Mouse (Mus musculus) intestine, embryonic 16.5 days (tissue): Measurements from ENCODE around the gene Agk. TPM values are rescaled to one million over a fixed set of nuclear protein-coding genes. Genes with fewer than 3 reads are reported as not detected.

Source experiments
- ATAC-seq: fragments of 200-750 bp; cut with Nextera tagmentation; 2 replicates; pipeline ENCODE4 v1.8.0; 2017; ENCODE audit warnings: moderate TSS enrichment, moderate library complexity
- H3K27ac ChIP-seq: fragments of 300-500 bp; sonication (generic); 2 replicates; pipeline ENCODE4 v1.5.1; 2014; ENCODE audit warnings: mild to moderate bottlenecking, low read length
- H3K27me3 ChIP-seq: fragments of 300-500 bp; sonication (generic); replicated peaks from 2 replicates; pipeline ENCODE4 v1.6.1; 2014; ENCODE audit warnings: low read length, control low read depth, mixed read lengths; ENCODE audit not compliant: control insufficient read depth, insufficient read depth
- H3K36me3 ChIP-seq: fragments of 300-500 bp; sonication (generic); 2 replicates; pipeline ENCODE4 v1.6.1; 2014; ENCODE audit warnings: low read length, control low read depth; ENCODE audit not compliant: control insufficient read depth, insufficient read depth
- H3K4me1 ChIP-seq: fragments of 300-500 bp; sonication (generic); 2 replicates; pipeline ENCODE4 v1.6.1; 2014; ENCODE audit warnings: low read length, control low read depth, mixed read lengths; ENCODE audit not compliant: control insufficient read depth, insufficient read depth
- H3K4me2 ChIP-seq: fragments of 300-500 bp; sonication (generic); 2 replicates; pipeline ENCODE4 v1.6.1; 2014; ENCODE audit warnings: low read depth, low read length, control low read depth
- H3K4me3 ChIP-seq: fragments of 300-500 bp; sonication (generic); 2 replicates; pipeline ENCODE4 v1.5.1; 2014; ENCODE audit warnings: mild to moderate bottlenecking, low read length
- H3K9ac ChIP-seq: fragments of 300-500 bp; sonication (generic); 2 replicates; pipeline ENCODE4 v1.6.1; 2014; ENCODE audit warnings: low read depth, low read length
- H3K9me3 ChIP-seq: fragments of 300-500 bp; sonication (generic); 2 replicates; pipeline ENCODE4 v1.6.1; 2016; ENCODE audit warnings: low read length, control low read depth; ENCODE audit not compliant: control insufficient read depth
- WGBS: fragments of 180-500 bp; shearing (Covaris S2); extraction: QIAGEN DNeasy Blood & Tissue Kit; methylation state at CpG from one replicate; pipeline ENCODE4 v1.1.7; 2014; 5-methylcytosine and 5-hydroxymethylcytosine counted together
- polyA plus RNA-seq: library from polyadenylated mRNA; unstranded; fragments of >200 nt; fragmentation: Nextera tagmentation; extraction: Ambion mirVana; gene quantifications from 2 replicates; pipeline ENCODE4 v1.2.1, GENCODE M21; 2015

Agk gene
- polyA plus RNA-seq, 1 experiment from 2014 or later: 32.9 TPM

GRCm38 (mm10) chr6:40393213-40393612, 68.2 kb downstream of the Agk start:
- no peaks in the 10 kb centered on the region for H3K27me3 ChIP-seq
- ATAC-seq: peak; percentile 69; the same call in 1 of the 2 replicates
- H3K36me3 ChIP-seq: 0 out of 2 replicates have a peak, but pooled peaks cover 2% of the 10 kb centered on the region
- 29% methylated on average over 3 of the region's 3 CpGs for WGBS
- H3K4me2 ChIP-seq: no peak overlapping the region
- no peak overlapping the region for H3K9ac ChIP-seq
- no peaks in the 10 kb centered on the region; the same call in 1 of the 2 replicates for H3K4me1 ChIP-seq
- no peak overlapping the region for H3K27ac ChIP-seq
- no peak overlapping the region for H3K4me3 ChIP-seq
- no peaks in the 10 kb centered on the region for H3K9me3 ChIP-seq

- 0 out of 2 replicates have a peak, but pooled peaks have one; percentile 50 for ATAC-seq
- no peaks in the 10 kb centered on the region for H3K4me1 ChIP-seq
- H3K9me3 ChIP-seq: no peaks in the 10 kb centered on the region
- peaks cover 7% of the 10 kb centered on the region; the same call in 1 of the 2 replicates for H3K36me3 ChIP-seq
- H3K4me2 ChIP-seq: no peak overlapping the region
- WGBS: 46% methylated on average over 2 of the region's 2 CpGs
- no peak overlapping the region for H3K9ac ChIP-seq
- no peaks in the 10 kb centered on the region for H3K27me3 ChIP-seq
- H3K4me3 ChIP-seq: no peak overlapping the region
- no peak overlapping the region for H3K27ac ChIP-seq
Observed at GRCm38 (mm10) chr6:40402031-40402430, 77.1 kb downstream of the Agk start.

- WGBS: 83% methylated on average over 4 of the region's 4 CpGs
- Histone ChIP-seq H3K36me3 (peaks cover 6% of the 10 kb centered on the region; the same call in 1 of the 2 replicates), H3K9me3 (no peaks in the 10 kb centered on the region), H3K27ac (no peak overlapping the region), H3K4me3 (no peak overlapping the region), H3K4me2 (no peak overlapping the region), H3K27me3 (no peaks in the 10 kb centered on the region), H3K4me1 (no peaks in the 10 kb centered on the region), H3K9ac (no peak overlapping the region)
- ATAC-seq: peak; percentile 36; the same call in 1 of the 2 replicates
Observed at GRCm38 (mm10) chr6:40403640-40404285, 78.8 kb downstream of the Agk start.

GRCm38 (mm10) chr6:40411085-40411484, 86.1 kb downstream of the Agk start:
- no peaks in the 10 kb centered on the region for H3K27me3 ChIP-seq
- no peak overlapping the region for H3K4me3 ChIP-seq
- no peak overlapping the region for H3K9ac ChIP-seq
- H3K36me3 ChIP-seq: 0 out of 2 replicates have a peak, but pooled peaks cover 3% of the 10 kb centered on the region
- no peak for ATAC-seq
- H3K4me2 ChIP-seq: no peak overlapping the region
- 94% methylated on average over 3 of the region's 3 CpGs for WGBS
- H3K27ac ChIP-seq: no peak overlapping the region
- H3K9me3 ChIP-seq: no peaks in the 10 kb centered on the region
- H3K4me1 ChIP-seq: no peaks in the 10 kb centered on the region

- Histone ChIP-seq H3K4me3 (no peak overlapping the region), H3K27me3 (no peaks in the 10 kb centered on the region), H3K9ac (no peak overlapping the region), H3K27ac (no peak overlapping the region), H3K4me1 (no peaks in the 10 kb centered on the region), H3K36me3 (no peaks in the 10 kb centered on the region), H3K9me3 (no peaks in the 10 kb centered on the region), H3K4me2 (no peak overlapping the region)
- ATAC-seq: no peak
- WGBS: 86% methylated on average over 5 of the region's 5 CpGs
Observed at GRCm38 (mm10) chr6:40413046-40413445, 88.1 kb downstream of the Agk start.

- WGBS: 89% methylated on average over 3 of the region's 3 CpGs
- H3K4me2 ChIP-seq: no peak overlapping the region
- H3K27ac ChIP-seq: no peak overlapping the region
- no peak overlapping the region for H3K4me3 ChIP-seq
- H3K36me3 ChIP-seq: no peaks in the 10 kb centered on the region
- no peaks in the 10 kb centered on the region for H3K9me3 ChIP-seq
- no peaks in the 10 kb centered on the region for H3K27me3 ChIP-seq
- ATAC-seq: no peak
- no peak overlapping the region for H3K9ac ChIP-seq
- no peaks in the 10 kb centered on the region for H3K4me1 ChIP-seq
Observed at GRCm38 (mm10) chr6:40413565-40413964, 88.6 kb downstream of the Agk start.

- no peaks in the 10 kb centered on the region for H3K9me3 ChIP-seq
- no peak overlapping the region for H3K9ac ChIP-seq
- H3K27me3 ChIP-seq: no peaks in the 10 kb centered on the region
- H3K4me1 ChIP-seq: no peaks in the 10 kb centered on the region
- no peaks in the 10 kb centered on the region for H3K36me3 ChIP-seq
- 74% methylated on average over 5 of the region's 5 CpGs for WGBS
- H3K4me2 ChIP-seq: no peak overlapping the region
- no peak overlapping the region for H3K27ac ChIP-seq
- H3K4me3 ChIP-seq: no peak overlapping the region
- ATAC-seq: no peak
Observed at GRCm38 (mm10) chr6:40415799-40416198, 90.8 kb downstream of the Agk start.

- Histone ChIP-seq H3K4me1 (no peaks in the 10 kb centered on the region), H3K9ac (no peak overlapping the region), H3K9me3 (no peaks in the 10 kb centered on the region), H3K4me2 (no peak overlapping the region), H3K36me3 (no peaks in the 10 kb centered on the region), H3K27me3 (no peaks in the 10 kb centered on the region), H3K4me3 (no peak overlapping the region), H3K27ac (no peak overlapping the region)
- WGBS: 95% methylated on average over 4 of the region's 4 CpGs
- ATAC-seq: no peak
Observed at GRCm38 (mm10) chr6:40418386-40418785, 93.4 kb downstream of the Agk start.

GRCm38 (mm10) chr6:40421099-40421498, 96.1 kb downstream of the Agk start:
- no peaks in the 10 kb centered on the region for H3K4me1 ChIP-seq
- no peak overlapping the region for H3K4me3 ChIP-seq
- H3K27me3 ChIP-seq: no peaks in the 10 kb centered on the region
- no peak overlapping the region for H3K27ac ChIP-seq
- H3K9me3 ChIP-seq: no peaks in the 10 kb centered on the region
- no peak overlapping the region for H3K9ac ChIP-seq
- H3K36me3 ChIP-seq: no peaks in the 10 kb centered on the region
- no peak overlapping the region for H3K4me2 ChIP-seq
- WGBS: 94% methylated on average over 6 of the region's 6 CpGs
- ATAC-seq: no peak

GRCm38 (mm10) chr6:40423013-40423412, 98.0 kb downstream of the Agk start:
- H3K27ac ChIP-seq: no peak overlapping the region
- no peak overlapping the region for H3K4me3 ChIP-seq
- no peaks in the 10 kb centered on the region for H3K36me3 ChIP-seq
- no peak overlapping the region for H3K9ac ChIP-seq
- no peak for ATAC-seq
- H3K4me2 ChIP-seq: no peak overlapping the region
- H3K27me3 ChIP-seq: no peaks in the 10 kb centered on the region
- no peaks in the 10 kb centered on the region for H3K9me3 ChIP-seq
- WGBS: 86% methylated on average over 1 of the region's 1 CpGs
- H3K4me1 ChIP-seq: no peaks in the 10 kb centered on the region
